In genomic region chr2:80446308-80447151, GRCm38 (mm10) we compare ENCODE assay signal across 8 mouse cellular contexts. TPM values are rescaled to one million over a fixed set of nuclear protein-coding genes. Genes with fewer than 3 reads are reported as not detected.
A peak's percentile ranks its signal among the peaks of the same experiment; 100 is the strongest.
DNase-seq lines count a peak whose midpoint lies in the region; ATAC-seq and TF ChIP-seq lines count a peak whose summit lies in the region.

No protein-coding gene starts in this region.

- peaks cover 34% of the 10 kb centered on the region for H3K27me3 ChIP-seq in Patski
- peaks cover 8% of the 10 kb centered on the region for H3K27me3 ChIP-seq in forebrain, embryonic 14.5 days (replicated peaks; ENCODE audit: control insufficient read depth, insufficient read depth, low read length)

- in situ Hi-C loops in Patski (cut with MboI; ENCODE audit: low pct_unique_long_range_greater_than_20kb), result no loop called here

- CTCF ChIA-PET in Patski (lab: Charles Lee), result no interaction called here

- peak overlapping the region; percentile 100 for H3K4me2 ChIP-seq in forebrain, embryonic 14.5 days (ENCODE audit: low read length)

- no peak for TF ChIP-seq CTCF in Patski (IDR thresholded peaks at IDR 0.05)
- no peak for TF ChIP-seq CTCF in layer of hippocampus, adult 2 months (conservative IDR thresholded peaks at IDR 0.05)

- H3K9ac ChIP-seq in forebrain, embryonic 14.5 days (ENCODE audit: low read length), result peak overlapping the region; percentile 65

- H3K4me1 ChIP-seq in forebrain, embryonic 14.5 days (ENCODE audit: control insufficient read depth, insufficient read depth, low read length), result peaks cover 4% of the 10 kb centered on the region; the same call in 1 of the 2 replicates

- H3K27ac ChIP-seq in forebrain, embryonic 14.5 days (ENCODE audit: low read depth, low read length), result no peak overlapping the region
- H3K27ac ChIP-seq in layer of hippocampus, adult 2 months, result peak overlapping the region; percentile 84

- POLR2A ChIA-PET in Patski (lab: Charles Lee), result interaction anchor here (0.5 kb wide), 1 partner anchor 68 kb away, joined by 3 read pairs; no protein-coding TSS in a partner anchor

- H3K9me3 ChIP-seq in forebrain, embryonic 14.5 days (replicated peaks; ENCODE audit: control insufficient read depth, low read length), result no peaks in the 10 kb centered on the region

- ATAC-seq in Patski, result peak; percentile 52
- peak; percentile 71 for ATAC-seq in cerebellum, adult (ENCODE audit: insufficient number of reproducible peaks, low FRiP score, low TSS enrichment)
- peak; percentile 65 for ATAC-seq in forebrain, embryonic 14.5 days
- peak; percentile 29; the same call in 1 of the 2 replicates for ATAC-seq in megakaryocyte, adult 5-6 weeks (ENCODE audit: poor library complexity, severe bottlenecking)
- no peak for ATAC-seq in activated CD4-positive, CD25-positive, alpha-beta regulatory T cell, adult 4 months

- WGBS in forebrain, embryonic 14.5 days, result under 1% methylated on average over 54 of the region's 54 CpGs

- H3K36me3 ChIP-seq in forebrain, embryonic 14.5 days (ENCODE audit: control insufficient read depth, insufficient read depth, low read length), result no peaks in the 10 kb centered on the region

- DNase-seq in Patski (ENCODE audit: low read depth, low spot score), result no peak
- DNase-seq in forebrain, embryonic 14.5 days (ENCODE audit: low spot score), result peak; percentile 64
- peak; percentile 25 for DNase-seq in heart, postnatal 4 days
- peak; percentile 7 to 15 for DNase-seq in layer of hippocampus, adult 2 months (ENCODE audit: low spot score in 2 of 2)
- DNase-seq in right cerebral cortex, postnatal 10 days (ENCODE audit: low spot score in 2 of 2), result peak; percentile 36 to 38

- peak overlapping the region; percentile 46 for H3K4me3 ChIP-seq in forebrain, embryonic 14.5 days (ENCODE audit: low read depth, low read length)
- peak overlapping the region; percentile 77 for H3K4me3 ChIP-seq in layer of hippocampus, adult 2 months

RNA-seq across cellular contexts. Expression of gene Frzb, which starts 0.9 kb away (rescaled TPM):
- 0.08 TPM for polyA plus RNA-seq in Patski (2021)
- 2.9 and 3.4 TPM in 2 replicates for polyA plus RNA-seq in forebrain, embryonic 14.5 days (2014; fragmentation: Nextera tagmentation; extraction: Ambion mirVana)
- total RNA-seq in heart, postnatal 4 days (2021), result 1 to 10 TPM; 7.6 to 8.5 TPM
- total RNA-seq in layer of hippocampus, adult 2 months (2021), result 10 to 100 TPM; 29.3 to 33.6 TPM
- total RNA-seq in megakaryocyte, adult 5-6 weeks (2015), result not detected in 2 replicates
- total RNA-seq in megakaryocyte, adult 5-6 weeks (2017), result not detected in 2 replicates
- not detected for polyA plus RNA-seq in activated CD4-positive, CD25-positive, alpha-beta regulatory T cell, adult 4 months (2017; shearing (Covaris generic))

Comparison
In these comparisons a context has a peak if more than half of its experiments do, and no peak if none do; other contexts are left out.
1. RNA of gene Frzb, which starts 0.9 kb away (total RNA-seq): 29.3 to 33.6 TPM in layer of hippocampus, adult 2 months and 7.6 to 8.5 TPM in heart, postnatal 4 days; not detected in megakaryocyte, adult 5-6 weeks; every median in the first group is over 4 times any median in the second.